Mouse (Mus musculus) liver, adult 2 months (tissue): ENCODE results near the gene Itpka.

Experiments used
- CTCF ChIP-seq: fragments of 200-500 bp; IDR thresholded peaks from 2 replicates; pipeline ENCODE4 v1.5.1; 2011; ENCODE audit warnings: low read depth, low read length, control low read depth
- POLR2A ChIP-seq: fragments of 200-500 bp; IDR thresholded peaks from 2 replicates; pipeline ENCODE4 v1.6.1; 2011; ENCODE audit warnings: low read length, control low read depth; ENCODE audit not compliant: insufficient read depth; ENCODE audit errors: extremely low read depth

- TF ChIP-seq POLR2A = no peak
- TF ChIP-seq CTCF = peak; percentile 17; the same call in 1 of the 2 replicates
These were observed 25.1 kb downstream of the Itpka start for GRCm38 (mm10) chr2:119767246-119767645.
